ENCODE assay signal across 35 mouse cellular contexts in the genomic region with DNA sequence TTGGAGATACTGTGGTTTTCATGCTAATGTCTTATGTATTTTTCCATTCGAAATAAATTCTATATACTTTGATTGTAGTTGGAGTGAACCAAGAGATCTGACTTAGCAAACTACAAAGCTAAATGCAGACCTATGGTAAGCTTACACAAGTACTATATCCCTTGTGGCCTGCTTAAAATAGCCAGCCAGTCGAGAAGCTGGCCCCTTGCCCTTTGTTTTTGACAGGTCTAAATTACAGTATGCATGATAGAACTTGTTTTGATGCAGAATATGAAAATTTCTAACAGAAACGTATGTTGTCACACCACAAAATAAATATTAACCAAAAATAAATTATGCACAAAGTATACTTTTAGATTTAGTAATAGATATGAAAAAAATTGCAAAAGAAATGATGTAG.
"Had no signal": no experiment of that assay in that cellular context is flagged by ENCODE, and none has a peak within 500 bp of the region (broad histone marks: within the 10 kb centered on the region; RNA-seq: fewer than 3 reads in every experiment).

No protein-coding gene starts in this region.

- H3K4me3 ChIP-seq: heart, embryonic 12.5 days; heart, embryonic 13.5 days; heart, embryonic 15.5 days; hindbrain, embryonic 10.5 days; hindbrain, embryonic 12.5 days; hindbrain, embryonic 13.5 days; hindbrain, embryonic 15.5 days; intestine, embryonic 15.5 days; kidney, embryonic 15.5 days; layer of hippocampus, adult 2 months; left cerebral cortex, adult 2 months had no signal

- H3K9ac ChIP-seq: heart, embryonic 12.5 days; heart, embryonic 13.5 days; heart, embryonic 15.5 days; hindbrain, embryonic 12.5 days; hindbrain, embryonic 13.5 days; hindbrain, embryonic 14.5 days; hindbrain, embryonic 15.5 days; intestine, embryonic 15.5 days; kidney, embryonic 15.5 days had no signal

- ATAC-seq: hindbrain, embryonic 16.5 days; hindbrain, postnatal 0 days; inflammation-experienced regulatory T-cells, adult 6 months; intestine, embryonic 15.5 days; intestine, embryonic 16.5 days; intestine, postnatal 0 days had no signal

- DNase-seq: heart, postnatal 10 days; heart, postnatal 14 days; heart, postnatal 36 days; heart, postnatal 4 days; kidney, adult 11 months; kidney, adult 18-20 months; kidney, adult 2 months; kidney, adult 8-10 months; kidney, adult 9 months; kidney, postnatal 10 days; kidney, postnatal 14 days; kidney, postnatal 25 days; kidney, postnatal 36 days; kidney, postnatal 4 days; layer of hippocampus, adult 9-11 months; layer of hippocampus, postnatal 36 days had no signal

- H3K9me3 ChIP-seq: heart, embryonic 12.5 days; heart, embryonic 13.5 days; heart, embryonic 15.5 days; hindbrain, embryonic 10.5 days; hindbrain, embryonic 12.5 days; hindbrain, embryonic 13.5 days; hindbrain, embryonic 15.5 days; intestine, embryonic 15.5 days; kidney, embryonic 15.5 days had no signal

- H3K4me1 ChIP-seq: heart, embryonic 15.5 days; hindbrain, embryonic 10.5 days; hindbrain, embryonic 12.5 days; hindbrain, embryonic 13.5 days; hindbrain, embryonic 15.5 days; intestine, embryonic 15.5 days; kidney, embryonic 15.5 days had no signal

- H3K27me3 ChIP-seq: heart, embryonic 12.5 days; heart, embryonic 13.5 days; heart, embryonic 15.5 days; hindbrain, embryonic 12.5 days; hindbrain, embryonic 13.5 days; hindbrain, embryonic 15.5 days; intestine, embryonic 15.5 days; kidney, embryonic 15.5 days had no signal

- H3K4me2 ChIP-seq: heart, embryonic 11.5 days; heart, embryonic 12.5 days; heart, embryonic 13.5 days; heart, embryonic 15.5 days; hindbrain, embryonic 12.5 days; hindbrain, embryonic 13.5 days; hindbrain, embryonic 14.5 days; hindbrain, embryonic 15.5 days; intestine, embryonic 15.5 days; kidney, embryonic 15.5 days had no signal

- H3K36me3 ChIP-seq: heart, embryonic 12.5 days; heart, embryonic 13.5 days; heart, embryonic 15.5 days; hindbrain, embryonic 10.5 days; hindbrain, embryonic 12.5 days; hindbrain, embryonic 13.5 days; hindbrain, embryonic 15.5 days; intestine, embryonic 15.5 days; kidney, embryonic 15.5 days had no signal

- H3K27ac ChIP-seq: heart, embryonic 13.5 days; heart, embryonic 15.5 days; hindbrain, embryonic 10.5 days; hindbrain, embryonic 12.5 days; hindbrain, embryonic 13.5 days; hindbrain, embryonic 14.5 days; hindbrain, embryonic 15.5 days; hindbrain, postnatal 0 days; intestine, embryonic 15.5 days; kidney, embryonic 15.5 days; kidney, postnatal 0 days; layer of hippocampus, adult 2 months; left cerebral cortex, adult 2 months had no signal
